Mouse (Mus musculus): Measurements from ENCODE around the gene Ly6g6e. TPM values are rescaled to one million over a fixed set of nuclear protein-coding genes. Genes with fewer than 3 reads are reported as not detected.

Gene Ly6g6e
- polyA plus RNA-seq, 1 experiment, result 3.4 TPM

- Histone ChIP-seq H3K36me3 (ENCODE audit: control insufficient read depth, insufficient read depth, low read length) (peaks cover 8% of the 10 kb centered on the region), H3K4me3 (ENCODE audit: control insufficient read depth, insufficient read depth, low read length) (peak within 1 kb of the TSS; percentile 69), H3K27me3 (ENCODE audit: control insufficient read depth, insufficient read depth, low read length) (no peaks in the 10 kb centered on the region; the same call in 1 of the 2 replicates), H3K4me1 (replicated peaks; ENCODE audit: control insufficient read depth, insufficient read depth, low read length) (peaks cover 9% of the 10 kb centered on the region), H3K27ac (ENCODE audit: control insufficient read depth, insufficient read depth, low read length) (no peak within 1 kb of the TSS)
- 2% methylated on average over 58 of the region's 67 CpGs for WGBS
- peak; percentile 29; the same call in 1 of the 2 replicates for TF ChIP-seq POLR2A (IDR thresholded peaks at IDR 0.05; ENCODE audit: control insufficient read depth, extremely low read depth, insufficient read depth, low read length, poor library complexity)
- no peak for TF ChIP-seq CTCF (IDR thresholded peaks at IDR 0.05; ENCODE audit: borderline replicate concordance, control insufficient read depth, extremely low read depth, insufficient read depth, low read length, poor library complexity)
- DNase-seq, result peak; percentile 93
Observed at GRCm38 (mm10) chr17:35088825-35089644, 12.3 kb downstream of the Ly6g6e start, which contains the start of gene Abhd16a. Gene Abhd16a (plus strand): TSS chr17:35089263.

DNA sequence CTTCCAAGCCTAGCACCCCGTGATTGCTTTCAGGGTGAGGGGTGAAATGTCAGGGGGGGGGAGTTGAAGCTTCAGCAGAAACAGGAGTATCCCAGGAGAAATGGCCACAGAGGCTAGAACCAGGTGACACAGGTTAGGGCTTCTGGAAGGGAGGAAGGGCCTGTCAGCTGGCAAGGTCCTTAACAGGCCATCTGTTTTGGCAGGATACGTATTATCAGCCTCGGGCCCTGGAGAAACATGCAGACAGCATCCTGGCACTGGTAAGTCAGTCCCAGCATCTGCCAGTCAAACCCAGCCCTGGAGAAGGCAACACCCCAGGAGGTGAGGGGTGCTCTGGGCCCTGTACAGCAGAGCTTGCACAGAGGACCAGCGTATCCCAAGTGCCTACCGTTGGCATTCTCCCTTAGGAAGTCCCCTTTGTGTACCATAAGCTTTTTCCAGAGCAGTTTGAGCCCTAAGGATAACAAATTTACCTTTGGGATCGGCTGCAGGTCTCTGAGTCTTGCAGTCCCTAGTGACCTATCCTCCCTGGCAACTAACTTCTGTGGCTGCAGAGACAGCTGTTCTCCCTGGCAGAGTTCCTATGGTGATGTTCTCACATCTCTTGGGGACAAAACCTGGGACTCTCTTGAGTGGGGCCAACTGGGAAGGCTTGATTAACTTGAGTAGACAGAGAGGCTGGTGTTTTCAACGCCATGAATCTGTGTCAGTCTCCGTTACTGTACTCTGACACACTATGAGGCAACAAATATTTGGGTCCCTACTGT is 13.6 kb downstream of the Ly6g6e start:
- Histone ChIP-seq H3K27me3 (ENCODE audit: control insufficient read depth, insufficient read depth, low read length) (no peaks in the 10 kb centered on the region), H3K4me1 (replicated peaks; ENCODE audit: control insufficient read depth, insufficient read depth, low read length) (peaks cover 9% of the 10 kb centered on the region), H3K36me3 (ENCODE audit: control insufficient read depth, insufficient read depth, low read length) (peaks cover 18% of the 10 kb centered on the region), H3K27ac (ENCODE audit: control insufficient read depth, insufficient read depth, low read length) (no peak overlapping the region), H3K4me3 (ENCODE audit: control insufficient read depth, insufficient read depth, low read length) (peak overlapping the region; percentile 5; the same call in 1 of the 2 replicates)
- WGBS, result 71% methylated on average over 8 of the region's 8 CpGs
- DNase-seq, result no peak
- TF ChIP-seq POLR2A (IDR thresholded peaks at IDR 0.05; ENCODE audit: control insufficient read depth, extremely low read depth, insufficient read depth, low read length, poor library complexity), result no peak
- TF ChIP-seq CTCF (IDR thresholded peaks at IDR 0.05; ENCODE audit: borderline replicate concordance, control insufficient read depth, extremely low read depth, insufficient read depth, low read length, poor library complexity), result no peak

DNA sequence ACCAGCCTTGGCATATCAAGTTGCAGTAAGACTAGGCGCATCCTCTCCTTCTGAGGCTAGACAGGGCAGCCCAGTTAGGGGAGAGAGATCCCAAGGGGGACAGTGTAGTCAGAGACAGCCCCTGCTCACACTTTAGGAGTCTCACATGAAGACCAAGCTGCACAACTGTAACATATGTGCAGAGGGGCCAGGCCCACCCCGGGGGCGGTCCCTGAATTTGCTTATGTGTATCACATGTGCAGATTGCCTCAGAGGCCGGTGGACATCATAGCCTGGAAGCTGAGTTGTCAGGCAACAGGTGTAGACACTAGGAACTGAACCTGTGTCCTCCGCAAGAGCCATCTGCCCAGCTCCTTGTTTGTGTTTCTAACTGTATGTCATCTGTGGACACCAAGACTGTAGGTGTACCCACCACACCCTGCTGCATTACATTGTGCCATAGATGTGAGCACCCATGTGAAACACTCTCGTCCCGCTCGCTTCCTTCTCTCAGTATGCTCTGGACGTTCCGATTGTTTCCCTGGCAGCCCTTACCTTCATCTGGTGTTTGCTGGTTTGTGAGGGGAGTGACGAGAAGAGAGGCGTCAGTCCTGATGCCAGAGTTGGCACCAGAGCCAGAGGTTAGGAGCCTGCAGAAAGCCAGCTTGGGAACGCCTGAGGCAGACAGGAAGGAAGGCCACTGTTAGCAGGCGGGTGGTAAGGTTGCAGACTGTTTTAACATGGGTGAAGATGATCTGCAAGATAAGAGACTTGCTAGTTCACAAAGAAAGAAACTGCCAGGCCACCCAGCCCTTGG is 15.9 kb downstream of the Ly6g6e start:
- H3K27ac ChIP-seq (ENCODE audit: control insufficient read depth, insufficient read depth, low read length), result no peak overlapping the region
- no peak for DNase-seq
- H3K27me3 ChIP-seq (ENCODE audit: control insufficient read depth, insufficient read depth, low read length), result no peaks in the 10 kb centered on the region
- TF ChIP-seq POLR2A (IDR thresholded peaks at IDR 0.05; ENCODE audit: control insufficient read depth, extremely low read depth, insufficient read depth, low read length, poor library complexity) (no peak), CTCF (IDR thresholded peaks at IDR 0.05; ENCODE audit: borderline replicate concordance, control insufficient read depth, extremely low read depth, insufficient read depth, low read length, poor library complexity) (no peak)
- H3K4me1 ChIP-seq (replicated peaks; ENCODE audit: control insufficient read depth, insufficient read depth, low read length), result peaks cover 9% of the 10 kb centered on the region
- WGBS, result 79% methylated on average over 14 of the region's 14 CpGs
- H3K4me3 ChIP-seq (ENCODE audit: control insufficient read depth, insufficient read depth, low read length), result no peak overlapping the region
- peaks cover 34% of the 10 kb centered on the region for H3K36me3 ChIP-seq (ENCODE audit: control insufficient read depth, insufficient read depth, low read length)

GRCm38 (mm10) chr17:35094475-35095365 is 18.0 kb downstream of the Ly6g6e start:
- Histone ChIP-seq H3K36me3 (ENCODE audit: control insufficient read depth, insufficient read depth, low read length) (peaks cover 47% of the 10 kb centered on the region), H3K4me1 (replicated peaks; ENCODE audit: control insufficient read depth, insufficient read depth, low read length) (peaks cover 9% of the 10 kb centered on the region), H3K27me3 (ENCODE audit: control insufficient read depth, insufficient read depth, low read length) (no peaks in the 10 kb centered on the region), H3K4me3 (ENCODE audit: control insufficient read depth, insufficient read depth, low read length) (no peak overlapping the region), H3K27ac (ENCODE audit: control insufficient read depth, insufficient read depth, low read length) (no peak overlapping the region)
- no peak for TF ChIP-seq POLR2A (IDR thresholded peaks at IDR 0.05; ENCODE audit: control insufficient read depth, extremely low read depth, insufficient read depth, low read length, poor library complexity)
- TF ChIP-seq CTCF (IDR thresholded peaks at IDR 0.05; ENCODE audit: borderline replicate concordance, control insufficient read depth, extremely low read depth, insufficient read depth, low read length, poor library complexity), result no peak
- 91% methylated on average over 15 of the region's 15 CpGs for WGBS
- DNase-seq, result no peak

GRCm38 (mm10) chr17:35096597-35096996 is 19.9 kb downstream of the Ly6g6e start:
- DNase-seq, result no peak
- Histone ChIP-seq H3K27ac (ENCODE audit: control insufficient read depth, insufficient read depth, low read length) (no peak overlapping the region), H3K36me3 (ENCODE audit: control insufficient read depth, insufficient read depth, low read length) (peaks cover 61% of the 10 kb centered on the region), H3K27me3 (ENCODE audit: control insufficient read depth, insufficient read depth, low read length) (no peaks in the 10 kb centered on the region), H3K4me1 (replicated peaks; ENCODE audit: control insufficient read depth, insufficient read depth, low read length) (no peaks in the 10 kb centered on the region), H3K4me3 (ENCODE audit: control insufficient read depth, insufficient read depth, low read length) (no peak overlapping the region)
- TF ChIP-seq CTCF (IDR thresholded peaks at IDR 0.05; ENCODE audit: borderline replicate concordance, control insufficient read depth, extremely low read depth, insufficient read depth, low read length, poor library complexity) (no peak), POLR2A (IDR thresholded peaks at IDR 0.05; ENCODE audit: control insufficient read depth, extremely low read depth, insufficient read depth, low read length, poor library complexity) (no peak)
- 97% methylated on average over 12 of the region's 12 CpGs for WGBS

Measured in thymus, adult 2 months (tissue).